Mouse (Mus musculus) spleen, adult 2 months (tissue): ENCODE measurements around the gene Tmem219.

Experiments
- CTCF ChIP-seq: fragments of 200-500 bp; IDR thresholded peaks from 2 replicates; pipeline ENCODE4 v1.5.1; 2011; ENCODE audit warnings: mild to moderate bottlenecking, inconsistent platforms; ENCODE audit not compliant: insufficient read depth, insufficient read length, insufficient replicate concordance; ENCODE audit errors: extremely low read depth
- POLR2A ChIP-seq: fragments of 200-500 bp; IDR thresholded peaks from 2 replicates; pipeline ENCODE4 v1.6.1; 2011; ENCODE audit warnings: low read depth, low read length, inconsistent platforms

DNA sequence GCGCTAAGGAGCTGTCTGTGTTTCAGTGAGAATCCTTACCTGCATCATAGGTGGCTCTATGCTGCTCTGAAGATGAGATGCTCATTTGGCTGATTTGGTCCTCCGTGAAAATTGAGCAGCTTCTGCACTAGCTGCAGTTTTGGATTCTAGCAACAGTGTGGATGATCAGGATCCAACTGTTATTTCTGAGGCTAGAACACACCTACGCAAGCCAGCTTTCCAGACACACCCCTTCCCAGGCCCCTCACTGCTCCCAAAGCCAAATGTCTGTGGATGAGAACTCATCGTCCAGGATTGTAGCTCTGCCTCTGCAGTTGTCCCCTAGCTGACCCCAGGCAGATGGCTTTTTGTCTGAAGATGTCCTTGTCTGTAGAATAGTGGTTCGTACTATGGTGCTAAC is 38.4 kb upstream of the Tmem219 start:
- no peak for TF ChIP-seq POLR2A
- TF ChIP-seq CTCF = no peak
